Mouse (Mus musculus) MEL (cell line): Measurements from ENCODE around the gene Cblb. TPM values are rescaled to one million over a fixed set of nuclear protein-coding genes. Genes with fewer than 3 reads are reported as not detected.

Experiments used
- DNase-seq: peaks from one replicate; pipeline ENCODE4 v3.0.0; 2011; ENCODE audit warnings: low read depth, low spot score
- H3K27ac ChIP-seq: 2 replicates; pipeline ENCODE4 v1.5.1; 2012; ENCODE audit warnings: low read depth, mild to moderate bottlenecking, control low read depth, low read length, moderate library complexity; ENCODE audit not compliant: control insufficient read depth
- H3K27me3 ChIP-seq, 2 experiments: fragments of 150-350 bp in 1 of 2; sonication (generic) in 1 of 2; 2 replicates each; pipeline ENCODE4 v1.6.1; 2012; ENCODE audit warnings: low read length in 2 of 2, mild to moderate bottlenecking in 2 of 2, improper control_type of control experiment in 1 of 2, moderate library complexity in 1 of 2; ENCODE audit not compliant: insufficient read depth in 2 of 2, control insufficient read depth in 1 of 2
- H3K36me3 ChIP-seq, 2 experiments: 2 replicates each; pipeline ENCODE4 v1.6.1; 2012 to 2014; ENCODE audit warnings: low read length in 2 of 2, improper control_type of control experiment in 1 of 2, inconsistent platforms in 1 of 2, mild to moderate bottlenecking in 1 of 2; ENCODE audit not compliant: insufficient read depth in 2 of 2, control insufficient read depth in 1 of 2
- H3K4me1 ChIP-seq, 2 experiments: fragments of 150-350 bp in 1 of 2; sonication (generic) in 1 of 2; 2 replicates each; pipeline ENCODE4 v1.6.1; 2012; ENCODE audit warnings: low read length in 2 of 2, improper control_type of control experiment in 1 of 2, mild to moderate bottlenecking in 1 of 2; ENCODE audit not compliant: insufficient read depth in 2 of 2, control insufficient read depth in 1 of 2
- H3K4me3 ChIP-seq, 2 experiments: fragments of 150-350 bp in 1 of 2; sonication (generic) in 1 of 2; 2 replicates each; pipeline ENCODE4 v1.5.1; 2012; ENCODE audit warnings: low read depth in 2 of 2, low read length in 2 of 2, mild to moderate bottlenecking in 2 of 2, moderate library complexity in 2 of 2, control low read depth in 1 of 2, improper control_type of control experiment in 1 of 2; ENCODE audit not compliant: control insufficient read depth in 1 of 2, insufficient read depth in 1 of 2
- H3K79me2 ChIP-seq: 2 replicates; pipeline ENCODE4 v1.6.1; 2012; ENCODE audit warnings: mild to moderate bottlenecking, low read length, moderate library complexity; ENCODE audit not compliant: control insufficient read depth, poor library complexity, insufficient read depth
- H3K9ac ChIP-seq: 2 replicates; pipeline ENCODE4 v1.6.1; 2012; ENCODE audit warnings: low read depth, mild to moderate bottlenecking, control low read depth, low read length, moderate library complexity; ENCODE audit not compliant: control insufficient read depth, poor library complexity, severe bottlenecking
- H3K9me3 ChIP-seq: fragments of 150-350 bp; sonication (generic); replicated peaks from 2 replicates; pipeline ENCODE4 v1.6.1; 2012; ENCODE audit warnings: mild to moderate bottlenecking, low read length, improper control_type of control experiment, moderate library complexity; ENCODE audit not compliant: insufficient read depth
- CHD1 ChIP-seq: IDR thresholded peaks from 2 replicates; pipeline ENCODE4 v1.6.1; 2012; ENCODE audit warnings: low read depth, mild to moderate bottlenecking, inconsistent platforms, low read length, improper control_type of control experiment
- EP300 ChIP-seq, 2 experiments: IDR thresholded peaks; 2 replicates each; pipeline ENCODE4 v1.6.1; 2011; ENCODE audit warnings: improper control_type of control experiment in 2 of 2, low read length in 2 of 2, low read depth in 1 of 2, mild to moderate bottlenecking in 1 of 2
- ETS1 ChIP-seq: IDR thresholded peaks from 2 replicates; pipeline ENCODE4 v1.6.1; 2012; ENCODE audit warnings: low read depth, mild to moderate bottlenecking, inconsistent platforms, low read length, improper control_type of control experiment, moderate library complexity
- GABPA ChIP-seq: IDR thresholded peaks from 2 replicates; pipeline ENCODE4 v1.6.1; 2012; ENCODE audit warnings: low read depth, mild to moderate bottlenecking, inconsistent platforms, low read length, improper control_type of control experiment, moderate library complexity
- JUND ChIP-seq: IDR thresholded peaks from 2 replicates; pipeline ENCODE4 v1.6.1; 2011; ENCODE audit warnings: low read depth, mild to moderate bottlenecking, improper control_type of control experiment, low read length
- MAX ChIP-seq: IDR thresholded peaks from 2 replicates; pipeline ENCODE4 v1.6.1; 2011; ENCODE audit warnings: low read length, improper control_type of control experiment
- MAZ ChIP-seq: IDR thresholded peaks from 2 replicates; pipeline ENCODE4 v1.6.1; 2012; ENCODE audit warnings: low read depth, mild to moderate bottlenecking, inconsistent platforms, low read length, improper control_type of control experiment
- MXI1 ChIP-seq: IDR thresholded peaks from 2 replicates; pipeline ENCODE4 v1.6.1; 2011; ENCODE audit warnings: mild to moderate bottlenecking, low read depth, low read length, improper control_type of control experiment
- MYC ChIP-seq: IDR thresholded peaks from 2 replicates; pipeline ENCODE4 v1.6.1; 2011; ENCODE audit warnings: low read depth, mild to moderate bottlenecking, low read length, improper control_type of control experiment, moderate library complexity
- SIN3A ChIP-seq: IDR thresholded peaks from 2 replicates; pipeline ENCODE4 v1.6.1; 2012; ENCODE audit warnings: low read length, improper control_type of control experiment, inconsistent platforms
- SMC3 ChIP-seq: IDR thresholded peaks from 2 replicates; pipeline ENCODE4 v1.6.1; 2011; ENCODE audit warnings: low read depth, low read length, improper control_type of control experiment
- TAL1 ChIP-seq: IDR thresholded peaks from 2 replicates; pipeline ENCODE4 v1.6.1; 2012; ENCODE audit warnings: mild to moderate bottlenecking, inconsistent platforms, low read length, moderate library complexity, mixed read lengths
- UBTF ChIP-seq: IDR thresholded peaks from 2 replicates; pipeline ENCODE4 v1.6.1; 2012; ENCODE audit warnings: low read depth, mild to moderate bottlenecking, inconsistent platforms, low read length, improper control_type of control experiment, moderate library complexity, borderline replicate concordance; ENCODE audit not compliant: insufficient read depth
- USF1 ChIP-seq: IDR thresholded peaks from 2 replicates; pipeline ENCODE4 v1.6.1; 2014; ENCODE audit warnings: low read depth, mild to moderate bottlenecking, inconsistent platforms, low read length, improper control_type of control experiment, moderate library complexity
- ZC3H11A ChIP-seq: IDR thresholded peaks from 2 replicates; pipeline ENCODE4 v1.6.1; 2012; ENCODE audit warnings: low read depth, mild to moderate bottlenecking, inconsistent platforms, low read length, improper control_type of control experiment
- ZKSCAN1 ChIP-seq: IDR thresholded peaks from 2 replicates; pipeline ENCODE4 v1.6.1; 2012; ENCODE audit warnings: low read depth, mild to moderate bottlenecking, inconsistent platforms, low read length, improper control_type of control experiment, moderate library complexity
- ZNF384 ChIP-seq: IDR thresholded peaks from 2 replicates; pipeline ENCODE4 v1.6.1; 2012; ENCODE audit warnings: low read depth, mild to moderate bottlenecking, inconsistent platforms, low read length, improper control_type of control experiment
- polyA plus RNA-seq, 2 experiments: library from polyadenylated mRNA; stranded (reverse) in 1 of 2; unstranded in 1 of 2; fragments of >175 nt in 1 of 2; fragments of >200 nt in 1 of 2; gene quantifications; 2 replicates each; pipeline versions ENCODE4 v1.2.1 to v1.2.4; 2012; ENCODE audit warnings: low replicate concordance in 2 of 2, low read depth in 1 of 2; ENCODE audit not compliant: insufficient read length in 2 of 2, insufficient read depth in 1 of 2, missing spikeins in 1 of 2
- total RNA-seq: library from RNA; depleted of rRNA; stranded (reverse); fragments of 300-350 nt; gene quantifications from 2 replicates; pipeline ENCODE4 v1.2.3, GENCODE M21; 2012

The Cblb gene
- total and polyA plus RNA-seq, 3 experiments: 1.5 to 5.7 TPM; not detected in 1

- Histone ChIP-seq H3K79me2 (no peaks in the 10 kb centered on the region), H3K36me3 (no peaks in the 10 kb centered on the region), H3K4me3 (no peak overlapping the region), H3K9ac (no peak overlapping the region), H3K27me3 (no peaks in the 10 kb centered on the region), H3K9me3 (no peaks in the 10 kb centered on the region), H3K27ac (no peak overlapping the region), H3K4me1 (peaks cover 0 to 2% of the 10 kb centered on the region in 2 experiments; a peak in 1 of 4 replicates)
- TF ChIP-seq CHD1: no peak
- DNase-seq: no peak
These were observed 69.4 kb downstream of the Cblb start for GRCm38 (mm10) chr16:52100466-52100865.

GRCm38 (mm10) chr16:52104608-52105007 is 73.6 kb downstream of the Cblb start:
- Histone ChIP-seq H3K9ac (no peak overlapping the region), H3K9me3 (no peaks in the 10 kb centered on the region), H3K36me3 (no peaks in the 10 kb centered on the region), H3K4me3 (no peak overlapping the region), H3K4me1 (no peaks in the 10 kb centered on the region), H3K79me2 (no peaks in the 10 kb centered on the region)
- no peak for DNase-seq
- no peak for TF ChIP-seq ZNF384
- no peak for TF ChIP-seq ZKSCAN1
- TF ChIP-seq MAZ: no peak
- TF ChIP-seq, all 39 proteins: peak for 0
- no peaks in the 10 kb centered on the region for H3K27me3 ChIP-seq
- no peak overlapping the region for H3K27ac ChIP-seq

GRCm38 (mm10) chr16:52107836-52108235 is 76.8 kb downstream of the Cblb start:
- Histone ChIP-seq H3K9me3 (no peaks in the 10 kb centered on the region), H3K4me1 (no peaks in the 10 kb centered on the region)
- TF ChIP-seq GABPA: no peak
- no peak for TF ChIP-seq EP300 (IDR thresholded peaks at IDR 0.05; ENCODE audit: low read depth in 1 of 2, low read length in 2 of 2)
- TF ChIP-seq JUND: no peak
- no peak for TF ChIP-seq UBTF
- TF ChIP-seq SMC3: no peak
- TF ChIP-seq ETS1: no peak
- TF ChIP-seq MAZ: no peak
- TF ChIP-seq ZC3H11A: no peak
- no peak for TF ChIP-seq ZNF384
- TF ChIP-seq MYC: no peak
- no peak for TF ChIP-seq MAX
- no peak for TF ChIP-seq CHD1
- TF ChIP-seq USF1: no peak
- TF ChIP-seq TAL1: no peak
- no peak for TF ChIP-seq SIN3A
- no peak for TF ChIP-seq MXI1
- TF ChIP-seq, all 39 proteins: peak for 0
- Histone ChIP-seq H3K4me3 (no peak overlapping the region), H3K9ac (no peak overlapping the region), H3K27ac (no peak overlapping the region), H3K79me2 (no peaks in the 10 kb centered on the region), H3K36me3 (no peaks in the 10 kb centered on the region; a peak in 1 of 4 replicates), H3K27me3 (no peaks in the 10 kb centered on the region)
- no peak for DNase-seq
